Mouse (Mus musculus) monocyte, adult 2 months (primary cell): ENCODE results near the gene Cd160.

Experiments
- DNase-seq, 2 experiments: peaks; one replicate each; pipeline ENCODE4 v3.0.0; 2022; ENCODE audit warnings: low spot score in 2 of 2, low read depth in 1 of 2

Gene Cd160

GRCm38 (mm10) chr3:96828984-96829383 is at the start of gene Cd160, which contains the start of gene Pdzk1:
TSS of gene Cd160 (minus strand) at chr3:96829351.
TSS of gene Pdzk1 (plus strand) at chr3:96829284.
- no peak for DNase-seq

GRCm38 (mm10) chr3:96874808-96875571 is 45.8 kb upstream of the Cd160 start:
- no peak for DNase-seq

DNA sequence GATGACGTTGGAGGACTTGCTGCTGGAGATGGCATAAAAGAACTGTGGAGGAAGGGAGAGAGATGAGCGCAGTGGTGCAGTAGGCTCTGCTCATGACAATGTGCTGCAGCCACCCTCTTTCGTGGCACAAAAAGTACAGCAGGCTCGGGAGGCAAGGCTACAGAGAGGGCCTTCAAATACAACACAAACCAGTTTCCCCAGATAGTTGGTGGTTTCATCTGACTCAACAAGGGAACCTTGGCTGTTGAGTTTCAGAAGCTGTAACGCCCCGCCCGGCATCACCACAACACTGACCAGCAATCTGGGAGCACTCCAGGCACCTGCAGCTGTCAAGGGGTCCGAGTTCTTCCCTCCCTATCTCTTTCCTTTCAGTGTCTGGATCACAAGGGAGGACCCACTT is 43.4 kb upstream of the Cd160 start:
- no peak for DNase-seq

DNA sequence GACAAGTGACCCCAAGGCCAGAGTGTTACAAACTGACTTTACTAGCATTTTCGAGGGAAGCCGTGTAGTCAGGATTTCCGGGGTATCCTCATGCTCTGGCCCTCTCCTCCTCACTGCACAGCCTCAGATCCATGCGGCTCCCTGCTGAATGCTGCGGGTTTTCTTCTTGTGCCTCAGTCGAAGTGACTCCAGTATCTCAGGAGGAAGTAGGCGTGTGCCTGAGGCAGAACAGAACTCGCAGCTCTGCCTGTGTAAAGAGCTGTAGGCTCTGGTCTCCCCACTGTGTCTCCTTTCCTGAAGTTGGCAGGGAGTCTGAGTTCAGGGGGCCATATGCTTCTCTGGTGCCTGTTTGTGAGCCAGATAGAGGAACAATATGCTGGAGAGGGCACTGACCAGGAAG is 41.9 kb upstream of the Cd160 start:
- DNase-seq, result no peak

DNA sequence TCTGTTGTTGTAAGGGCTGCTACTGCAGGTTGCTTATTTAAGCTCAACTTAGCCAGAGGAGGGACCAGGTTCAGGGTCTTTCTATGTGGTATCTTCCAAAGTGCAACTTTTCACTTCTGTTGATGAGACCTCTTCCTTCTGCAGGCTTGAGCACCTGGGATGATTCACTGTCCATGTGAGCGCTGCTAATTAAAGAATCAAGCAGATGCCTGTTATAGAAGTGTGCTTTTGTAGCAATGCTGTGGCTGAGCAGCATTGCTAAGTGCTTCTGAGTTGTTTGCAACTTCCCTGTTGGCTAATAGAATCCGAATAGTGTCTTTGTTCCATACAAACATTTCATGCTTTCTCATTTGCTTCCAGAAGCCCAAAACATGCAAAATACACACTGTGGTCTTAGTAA is 41.1 kb upstream of the Cd160 start:
- DNase-seq, result no peak

GRCm38 (mm10) chr3:96869091-96869490 is 39.9 kb upstream of the Cd160 start:
- DNase-seq, result no peak

DNA sequence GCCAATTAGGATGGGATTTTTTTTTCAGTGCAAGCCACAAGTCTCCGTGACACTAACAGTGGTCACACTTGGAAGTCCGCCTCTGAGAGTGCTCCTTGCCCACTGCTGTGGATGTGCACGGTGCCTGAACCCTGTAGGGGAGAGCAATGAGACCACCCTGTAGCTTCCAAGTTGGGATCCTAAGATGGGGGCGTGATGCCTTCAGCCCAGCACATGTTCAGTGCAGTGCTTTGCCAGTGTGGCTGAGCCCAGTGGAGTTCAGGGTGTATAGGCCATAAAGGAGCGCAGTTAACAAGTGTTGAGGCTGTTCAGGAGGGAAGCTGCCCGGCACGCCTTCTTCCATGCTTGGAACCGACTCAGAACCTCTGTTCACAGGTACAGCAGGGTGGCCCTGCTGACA is 39.4 kb upstream of the Cd160 start:
- DNase-seq, result no peak

- DNase-seq, result no peak
Measured at GRCm38 (mm10) chr3:96867863-96868262, 38.7 kb upstream of the Cd160 start.

DNA sequence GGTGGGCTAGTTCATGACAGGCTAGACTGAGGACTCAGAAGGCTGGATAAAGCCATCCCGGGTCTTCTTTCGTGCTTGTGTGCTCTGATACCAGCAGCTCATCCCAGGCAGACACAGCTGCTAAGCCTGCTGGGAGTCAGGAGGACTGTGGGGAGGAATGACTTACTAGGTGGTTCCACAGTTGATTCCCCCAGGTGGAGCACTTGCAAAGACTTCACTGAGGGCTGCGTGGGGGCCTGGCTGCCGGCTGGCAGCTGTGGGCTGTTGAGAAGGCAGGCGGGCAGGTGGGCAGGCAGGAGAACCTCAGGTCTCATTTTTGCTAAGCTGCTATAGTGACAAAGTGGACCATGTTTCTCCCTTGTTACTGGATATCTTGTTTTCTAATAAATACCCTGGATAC is 31.3 kb upstream of the Cd160 start:
- no peak for DNase-seq

DNA sequence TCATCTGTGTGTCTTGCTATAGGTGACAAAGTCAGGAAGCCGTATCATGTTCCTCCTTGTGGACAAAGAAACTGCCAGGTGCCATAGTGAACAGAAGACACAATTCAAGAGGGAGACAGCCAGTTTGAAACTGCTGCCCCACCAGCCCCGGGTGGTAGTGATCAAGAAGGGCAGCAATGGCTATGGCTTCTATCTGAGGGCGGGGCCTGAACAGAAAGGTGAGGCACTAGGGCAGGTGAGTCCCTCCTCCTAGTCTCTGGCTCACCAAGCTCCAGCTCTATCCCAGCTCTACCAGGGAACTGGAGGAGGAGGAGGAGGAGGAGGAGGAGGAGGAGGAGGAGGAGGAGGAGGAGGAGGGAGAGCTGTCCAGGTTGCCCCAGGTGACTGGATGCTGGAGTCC is 26.7 kb upstream of the Cd160 start:
- no peak for DNase-seq

GRCm38 (mm10) chr3:96854376-96854775 is 25.2 kb upstream of the Cd160 start:
- no peak for DNase-seq

- no peak for DNase-seq
Measured at GRCm38 (mm10) chr3:96852561-96852960, 23.4 kb upstream of the Cd160 start.

- no peak for DNase-seq
Measured at GRCm38 (mm10) chr3:96849168-96849727, 20.1 kb upstream of the Cd160 start.

GRCm38 (mm10) chr3:96848470-96848869 is 19.3 kb upstream of the Cd160 start:
- DNase-seq, result no peak

- DNase-seq, result no peak
Measured at GRCm38 (mm10) chr3:96847661-96848060, 18.5 kb upstream of the Cd160 start.

DNA sequence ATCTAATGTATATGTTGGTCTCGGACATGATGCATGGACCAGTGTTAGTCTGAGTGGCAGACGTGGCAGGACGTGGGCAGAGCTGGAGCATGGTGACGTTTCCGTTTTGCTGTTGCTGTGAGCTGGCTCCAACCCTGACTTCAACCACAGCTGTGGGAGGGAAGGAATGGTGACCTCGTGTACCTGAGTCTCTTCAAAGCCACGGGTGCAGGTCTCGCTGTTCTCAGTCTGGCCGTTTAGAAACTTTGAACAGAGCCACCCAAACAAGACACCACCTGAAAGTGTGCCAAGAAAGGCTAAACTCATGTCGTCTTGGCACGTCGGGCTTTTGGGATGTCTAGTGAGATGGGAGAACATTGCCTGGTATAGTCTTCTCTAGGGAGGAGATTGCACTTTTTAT is 17.8 kb upstream of the Cd160 start:
- no peak for DNase-seq

DNA sequence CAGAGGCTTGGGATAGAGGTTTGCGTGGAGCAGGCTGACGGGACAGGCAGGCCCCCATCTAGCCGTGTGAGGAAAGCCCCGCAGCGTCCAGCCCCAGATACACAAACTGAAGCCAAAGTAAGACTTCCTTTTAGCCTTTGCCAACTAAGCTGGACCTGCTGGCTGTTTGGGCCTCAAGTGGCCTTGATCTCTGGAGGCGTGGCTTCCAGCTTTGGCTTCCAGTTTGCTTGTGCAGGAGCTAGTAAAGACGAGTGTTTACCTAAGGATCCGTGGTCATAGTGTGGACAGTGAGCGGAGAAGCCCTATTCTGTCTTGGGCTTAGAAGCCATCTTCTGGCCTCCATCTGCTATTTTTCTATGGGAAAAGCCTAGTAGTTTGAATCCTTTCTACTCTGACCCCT is 16.7 kb upstream of the Cd160 start:
- no peak for DNase-seq

DNA sequence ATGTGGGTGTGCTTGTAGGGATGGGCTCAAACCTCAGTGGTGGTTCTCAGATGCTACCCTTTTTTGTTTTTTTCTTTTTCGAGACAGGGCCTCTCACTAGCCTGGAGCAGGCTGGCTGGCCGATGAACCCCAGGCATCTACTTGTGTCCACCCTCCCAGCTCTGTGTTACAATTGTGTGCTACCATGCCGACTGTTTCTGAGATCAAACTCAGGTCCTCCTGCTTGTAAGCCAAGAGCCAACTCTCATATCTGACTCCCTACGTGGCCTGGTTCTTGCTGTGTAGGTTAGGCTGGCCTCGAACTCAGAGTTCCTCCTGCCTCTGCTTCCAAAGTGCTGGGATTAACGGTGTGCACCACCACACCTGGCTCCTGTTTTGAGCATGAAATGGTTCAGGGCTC is 16.0 kb upstream of the Cd160 start:
- DNase-seq, result no peak

GRCm38 (mm10) chr3:96838996-96839645 is 10.0 kb upstream of the Cd160 start:
- no peak for DNase-seq

GRCm38 (mm10) chr3:96836414-96836813 is 7.3 kb upstream of the Cd160 start:
- DNase-seq, result no peak

DNA sequence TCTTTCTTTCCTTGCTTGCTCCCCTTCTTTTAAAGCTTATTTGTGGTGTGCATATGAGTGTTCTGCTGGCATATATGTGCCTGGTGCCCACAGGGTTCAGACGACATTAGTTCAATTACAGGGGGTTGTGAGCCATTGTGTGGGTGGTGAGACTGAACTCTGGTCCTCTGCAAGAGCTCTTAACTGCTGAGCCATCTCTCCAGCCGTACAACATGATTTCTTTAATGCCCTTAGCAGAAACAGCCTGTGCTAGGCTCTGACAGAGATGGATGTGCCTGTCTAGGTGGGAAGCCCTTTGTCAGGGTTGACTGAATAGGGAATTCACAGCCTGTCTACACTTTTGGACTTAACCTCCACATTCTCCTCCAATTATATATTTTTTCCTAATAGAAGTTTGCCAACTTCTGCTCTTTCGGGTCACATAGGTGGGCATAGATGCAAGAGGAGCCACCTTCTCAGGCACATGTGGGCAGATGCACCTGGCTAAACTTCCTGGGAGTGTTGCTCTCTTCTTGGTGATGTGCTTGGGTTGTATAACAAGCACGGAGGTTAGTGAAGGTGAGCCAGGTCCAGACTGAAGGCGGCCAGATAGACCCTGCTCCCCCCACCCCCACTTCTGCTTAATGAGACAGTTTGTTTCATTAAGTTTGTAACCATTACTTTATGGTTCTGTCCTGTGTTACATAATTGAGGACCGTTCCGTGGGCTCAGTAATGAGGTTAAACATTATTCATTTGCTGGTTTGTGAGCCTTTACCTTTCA is 5.6 kb upstream of the Cd160 start:
- no peak for DNase-seq

DNA sequence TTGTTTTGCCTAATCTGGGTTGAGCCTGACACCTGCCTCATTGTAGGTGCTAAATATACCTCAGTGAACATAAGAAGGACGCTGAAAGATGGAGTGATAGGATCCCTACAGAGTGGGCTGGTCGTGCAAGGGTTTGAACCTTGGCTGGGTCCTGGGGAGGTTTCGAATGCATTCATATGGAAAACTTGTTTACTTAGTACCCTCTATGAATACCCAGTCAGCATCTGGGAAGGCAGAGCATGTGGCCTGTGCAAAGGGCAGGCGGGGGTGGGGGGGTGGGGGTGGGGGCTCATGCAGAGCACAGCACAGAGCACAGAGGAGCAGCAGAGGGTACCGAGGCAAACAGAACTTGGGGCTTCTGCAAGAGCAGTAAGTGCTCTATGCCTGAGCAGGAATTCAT is 3.8 kb upstream of the Cd160 start:
- DNase-seq, result no peak
